Mouse (Mus musculus): ENCODE measurements around the gene Tmem218.

DNA sequence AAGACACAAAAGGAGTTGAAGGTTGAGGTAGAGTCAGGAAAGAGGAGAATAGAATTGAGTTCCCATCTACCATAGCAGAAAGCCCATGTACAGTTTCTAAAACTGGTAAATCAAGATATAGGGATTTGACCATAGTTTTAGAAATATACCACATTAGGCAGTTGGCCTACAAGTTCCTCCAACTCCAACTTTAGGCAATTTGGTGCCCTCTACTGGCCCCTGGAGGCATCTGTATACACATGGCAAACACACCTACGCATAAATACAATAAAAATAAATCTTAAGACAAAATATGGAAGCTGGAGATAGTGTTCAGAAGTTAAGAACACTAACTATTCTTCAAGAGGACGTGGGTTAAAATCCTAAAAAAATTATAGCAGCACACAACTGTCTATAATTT, 41.1 kb upstream of the Tmem218 start:
- no peak for TF ChIP-seq POLR2A (IDR thresholded peaks at IDR 0.05; ENCODE audit: control insufficient read depth, low read depth, low read length)
- no peak for TF ChIP-seq CTCF (IDR thresholded peaks at IDR 0.05; ENCODE audit: control insufficient read depth, insufficient read depth, insufficient replicate concordance, low read depth, low read length)
